Mouse (Mus musculus) MEL (cell line): ENCODE results near the gene Timeless.

ENCODE experiments used
- CTCF ChIP-seq, 3 experiments: IDR thresholded peaks in 2 of 3; conservative IDR thresholded peaks in 1 of 3; 2 replicates each; pipeline ENCODE4 v1.5.1; 2011 to 2012; ENCODE audit warnings: low read length in 3 of 3, low read depth in 2 of 3, mild to moderate bottlenecking in 2 of 3, improper control_type of control experiment in 1 of 3, inconsistent platforms in 1 of 3, mixed read lengths in 1 of 3, moderate library complexity in 1 of 3; ENCODE audit not compliant: control insufficient read depth in 1 of 3, insufficient read depth in 1 of 3, poor library complexity in 1 of 3, severe bottlenecking in 1 of 3
- MYC ChIP-seq: IDR thresholded peaks from 2 replicates; pipeline ENCODE4 v1.6.1; 2011; ENCODE audit warnings: low read depth, mild to moderate bottlenecking, low read length, improper control_type of control experiment, moderate library complexity

DNA sequence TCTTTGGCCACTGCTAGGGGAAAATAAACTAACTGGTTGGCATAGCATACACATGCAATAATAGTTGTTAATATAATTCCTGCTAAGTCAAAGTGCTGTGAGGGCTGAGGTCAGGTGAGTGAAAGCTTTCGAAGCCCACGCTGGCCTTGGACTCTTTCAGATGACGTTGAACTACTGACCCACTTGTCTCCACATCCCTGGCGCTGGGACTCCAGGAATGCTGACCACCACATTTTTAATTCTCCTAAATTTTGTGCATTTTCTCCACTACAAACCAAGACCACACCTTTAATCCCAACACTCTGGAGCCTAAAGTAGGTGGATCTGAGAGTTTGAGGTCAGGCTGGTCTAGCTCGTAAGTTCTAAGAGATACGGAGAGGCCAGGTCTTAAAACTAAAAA lies 38.8 kb upstream of the Timeless start:
- no peak for TF ChIP-seq CTCF (IDR thresholded peaks at IDR 0.05 in 2 of 3, conservative IDR thresholded peaks at IDR 0.05 in 1 of 3; ENCODE audit: control insufficient read depth in 1 of 3, insufficient read depth in 1 of 3, low read depth in 2 of 3, low read length in 3 of 3, poor library complexity in 1 of 3, severe bottlenecking in 1 of 3)
- TF ChIP-seq MYC, result no peak
